Mouse (Mus musculus): ENCODE results near the gene Trnt1.

- TF ChIP-seq CTCF (IDR thresholded peaks at IDR 0.05; ENCODE audit: low read depth) (no peak), EP300 (IDR thresholded peaks at IDR 0.05; ENCODE audit: low read depth) (no peak)
Measured at GRCm38 (mm10) chr6:106822329-106822728, 53.4 kb downstream of the Trnt1 start.

Data from liver, embryonic 14.5 days (tissue).